Mouse (Mus musculus) heart, embryonic 14.5 days (tissue): Measurements from ENCODE around the gene Amdhd2. TPM values are rescaled to one million over a fixed set of nuclear protein-coding genes. Genes with fewer than 3 reads are reported as not detected.

Source experiments
- ATAC-seq: fragments of 200-750 bp; cut with Nextera tagmentation; 2 replicates; pipeline ENCODE4 v1.8.0; 2017; ENCODE audit warnings: low read depth, moderate TSS enrichment; ENCODE audit not compliant: insufficient number of reproducible peaks, insufficient read depth, low FRiP score
- H3K27ac ChIP-seq, 2 experiments: fragments of 200-500 bp in 1 of 2; fragments of 300-500 bp in 1 of 2; sonication (generic) in 1 of 2; replicated peaks in 1 of 2; 2 replicates each; pipeline ENCODE4 v1.5.1; 2012 to 2014; ENCODE audit warnings: low read depth in 2 of 2, low read length in 2 of 2, control low read depth in 1 of 2, mild to moderate bottlenecking in 1 of 2, mixed read lengths in 1 of 2; ENCODE audit not compliant: control insufficient read depth in 1 of 2, insufficient read depth in 1 of 2
- H3K27me3 ChIP-seq: fragments of 300-500 bp; sonication (generic); 2 replicates; pipeline ENCODE4 v1.6.1; 2014; ENCODE audit warnings: mild to moderate bottlenecking, low read length, control low read depth; ENCODE audit not compliant: control insufficient read depth, insufficient read depth
- H3K36me3 ChIP-seq: fragments of 300-500 bp; sonication (generic); 2 replicates; pipeline ENCODE4 v1.6.1; 2014; ENCODE audit warnings: mild to moderate bottlenecking, control low read depth, low read length, mixed read lengths; ENCODE audit not compliant: control insufficient read depth, insufficient read depth
- H3K4me1 ChIP-seq, 2 experiments: fragments of 200-500 bp in 1 of 2; fragments of 300-500 bp in 1 of 2; sonication (generic) in 1 of 2; 2 replicates each; pipeline ENCODE4 v1.6.1; 2012 to 2014; ENCODE audit warnings: low read length in 2 of 2, control low read depth in 1 of 2, mixed read lengths in 1 of 2; ENCODE audit not compliant: control insufficient read depth in 2 of 2, insufficient read depth in 2 of 2
- H3K4me2 ChIP-seq: fragments of 300-500 bp; sonication (generic); 2 replicates; pipeline ENCODE4 v1.6.1; 2014; ENCODE audit warnings: mild to moderate bottlenecking, low read length
- H3K4me3 ChIP-seq, 2 experiments: fragments of 200-500 bp in 1 of 2; fragments of 300-500 bp in 1 of 2; sonication (generic) in 1 of 2; 2 replicates each; pipeline ENCODE4 v1.5.1; 2012 to 2014; ENCODE audit warnings: low read length in 2 of 2, mild to moderate bottlenecking in 2 of 2, control low read depth in 1 of 2, low read depth in 1 of 2, moderate library complexity in 1 of 2; ENCODE audit not compliant: control insufficient read depth in 1 of 2, insufficient read depth in 1 of 2
- H3K9ac ChIP-seq: fragments of 300-500 bp; sonication (generic); 2 replicates; pipeline ENCODE4 v1.6.1; 2014; ENCODE audit warnings: mild to moderate bottlenecking, low read length
- H3K9me3 ChIP-seq: fragments of 300-500 bp; sonication (generic); 2 replicates; pipeline ENCODE4 v1.6.1; 2016; ENCODE audit warnings: low read length, control low read depth; ENCODE audit not compliant: control insufficient read depth
- WGBS: fragments of 180-500 bp; shearing (Covaris S2); extraction: QIAGEN DNeasy Blood & Tissue Kit; methylation state at CpG from one replicate; pipeline ENCODE4 v1.1.7; 2014; 5-methylcytosine and 5-hydroxymethylcytosine counted together
- polyA plus RNA-seq: library from polyadenylated mRNA; unstranded; fragments of >200 nt; fragmentation: Nextera tagmentation; extraction: Ambion mirVana; gene quantifications from 2 replicates; pipeline ENCODE4 v1.2.1, GENCODE M21; 2014

Amdhd2 gene
- polyA plus RNA-seq, 1 experiment from 2014 or later = 23.6 TPM

DNA sequence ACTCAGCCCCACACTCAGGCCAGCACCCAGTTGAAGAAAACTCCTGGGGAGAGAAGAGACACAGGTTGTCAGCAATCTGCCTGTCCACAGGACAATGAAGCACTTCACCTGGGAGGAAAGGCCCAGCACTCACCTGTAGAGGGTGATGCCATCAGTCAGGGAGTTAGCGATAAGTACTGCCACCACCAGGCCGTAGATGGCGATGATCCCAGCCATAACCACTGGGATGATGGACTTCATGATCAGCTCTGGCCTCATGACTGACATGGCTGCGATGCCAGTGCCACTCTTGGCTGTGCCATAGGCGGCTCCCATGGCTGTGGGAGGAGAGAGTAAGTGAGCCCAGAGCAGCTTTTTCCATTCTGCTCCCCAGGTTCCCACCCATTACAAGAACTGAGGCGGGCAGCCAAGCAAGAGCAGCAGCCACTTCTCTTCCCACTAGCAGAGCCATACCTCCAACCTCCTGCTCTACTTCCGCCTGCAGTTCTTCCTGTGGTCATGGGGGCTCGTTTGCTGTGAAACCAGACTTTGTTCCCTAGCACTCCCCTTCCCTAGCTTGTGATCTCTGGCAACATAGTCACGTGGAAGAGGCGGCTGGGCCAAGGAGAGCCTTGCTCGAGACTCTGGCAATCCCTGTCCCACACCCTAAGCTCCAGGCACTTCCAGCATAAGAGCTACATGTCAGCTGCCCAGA, 1.1 kb upstream of the Amdhd2 start:
- Histone ChIP-seq H3K27me3 (no peaks in the 10 kb centered on the region), H3K4me1 (peaks cover 14 to 20% of the 10 kb centered on the region in 2 experiments), H3K9ac (no peak overlapping the region), H3K36me3 (peaks cover 32% of the 10 kb centered on the region), H3K9me3 (no peaks in the 10 kb centered on the region), H3K4me3 (no peak overlapping the region), H3K27ac (no peak overlapping the region), H3K4me2 (no peak overlapping the region)
- ATAC-seq = no peak
- 71% methylated on average over 11 of the region's 11 CpGs for WGBS

DNA sequence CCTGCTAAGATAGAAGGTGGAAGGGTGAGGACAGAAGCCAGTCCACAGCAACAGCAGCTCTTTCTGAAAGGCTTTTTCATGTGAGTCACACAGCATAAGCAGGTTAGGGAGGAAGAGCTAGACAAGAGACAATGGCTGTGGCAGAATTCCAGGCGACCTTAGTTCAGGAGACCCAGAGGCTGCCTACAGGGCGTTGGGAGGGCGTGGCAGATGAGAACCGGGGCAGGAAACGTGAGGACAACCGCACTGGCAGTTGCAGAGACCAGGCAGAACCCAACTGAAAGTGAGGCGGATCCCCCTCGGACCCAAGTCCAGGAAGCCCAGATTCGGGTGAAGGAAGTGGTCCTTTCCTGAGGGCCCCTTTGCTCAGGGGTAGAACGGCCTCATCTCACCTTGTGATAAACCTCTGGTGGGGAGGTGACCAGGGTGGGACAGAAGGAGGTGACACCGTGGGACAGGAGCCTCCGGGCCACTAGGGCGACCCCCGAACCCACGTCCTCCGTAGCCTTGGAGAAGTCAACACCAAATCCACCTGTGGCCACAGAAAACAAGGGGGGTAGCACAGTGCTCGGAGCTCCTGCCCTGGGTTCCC, 886 bp downstream of the Amdhd2 start:
- Histone ChIP-seq H3K27ac (peak overlapping the region in 1 of 2 experiments; percentile 87; a peak in 3 of 4 replicates), H3K4me2 (peak overlapping the region; percentile 97), H3K9me3 (no peaks in the 10 kb centered on the region), H3K36me3 (peaks cover 36% of the 10 kb centered on the region), H3K9ac (peak overlapping the region; percentile 91), H3K4me1 (peaks cover 6 to 12% of the 10 kb centered on the region in 2 experiments), H3K4me3 (peak overlapping the region; percentile 76 to 93), H3K27me3 (no peaks in the 10 kb centered on the region)
- 16% methylated on average over 17 of the region's 17 CpGs for WGBS
- ATAC-seq = peak; percentile 9; the same call in 1 of the 2 replicates

DNA sequence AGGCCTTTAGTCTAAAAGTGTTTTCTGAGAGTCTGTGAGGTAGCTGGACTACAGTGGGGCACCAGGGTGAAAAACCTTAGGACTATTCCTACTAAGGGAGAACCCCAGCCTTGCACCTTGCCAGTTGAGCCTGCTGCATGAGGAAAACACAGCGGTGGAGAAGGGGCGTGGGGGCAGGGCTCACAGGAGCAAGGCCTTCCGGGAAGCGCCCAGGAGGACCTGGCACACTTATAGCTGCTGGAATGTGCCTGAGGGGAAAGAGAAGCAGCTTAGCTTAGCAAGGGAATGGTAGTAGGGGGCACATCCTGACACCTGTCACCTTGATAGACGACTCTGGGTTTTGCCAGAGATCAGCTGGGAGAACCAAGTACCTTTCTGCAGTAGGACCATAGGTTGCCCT, 2.1 kb downstream of the Amdhd2 start:
- no peaks in the 10 kb centered on the region for H3K27me3 ChIP-seq
- H3K9me3 ChIP-seq = no peaks in the 10 kb centered on the region
- 77% methylated on average over 5 of the region's 5 CpGs for WGBS
- ATAC-seq = no peak
- 0 out of 2 replicates have a peak overlapping the region, but pooled peaks have one; percentile 28 for H3K9ac ChIP-seq
- no peak overlapping the region; a peak in 1 of 4 replicates for H3K27ac ChIP-seq
- no peak overlapping the region for H3K4me2 ChIP-seq
- H3K4me3 ChIP-seq = no peak overlapping the region
- peaks cover 31% of the 10 kb centered on the region for H3K36me3 ChIP-seq
- peaks cover 6 to 7% of the 10 kb centered on the region in 2 experiments for H3K4me1 ChIP-seq

DNA sequence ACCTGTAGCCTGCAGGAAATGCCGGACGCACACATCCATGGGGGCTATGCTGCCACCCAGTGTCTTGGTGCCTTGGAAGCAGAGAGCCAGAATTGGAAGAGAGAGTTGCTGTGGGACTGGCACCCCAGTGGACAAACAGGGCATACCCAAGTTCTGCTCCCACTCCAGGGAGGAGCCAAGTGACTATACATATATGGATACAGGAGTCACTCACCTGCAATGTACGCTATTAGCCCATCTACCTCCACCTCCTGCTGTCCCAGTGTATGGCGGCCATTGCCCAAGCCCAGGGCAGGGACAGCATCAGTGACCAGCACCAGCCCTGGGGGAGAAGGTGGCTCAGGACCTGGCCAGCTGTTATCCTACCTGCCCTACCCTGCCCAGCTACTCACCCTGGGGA, 6.0 kb downstream of the Amdhd2 start:
- Histone ChIP-seq H3K27ac (no peak overlapping the region), H3K36me3 (peaks cover 25% of the 10 kb centered on the region), H3K27me3 (no peaks in the 10 kb centered on the region), H3K9ac (no peak overlapping the region), H3K4me1 (peaks cover 1 to 3% of the 10 kb centered on the region in 2 experiments; a peak in 3 of 4 replicates), H3K4me2 (no peak overlapping the region), H3K4me3 (no peak overlapping the region), H3K9me3 (no peaks in the 10 kb centered on the region)
- ATAC-seq = no peak
- 88% methylated on average over 4 of the region's 4 CpGs for WGBS

DNA sequence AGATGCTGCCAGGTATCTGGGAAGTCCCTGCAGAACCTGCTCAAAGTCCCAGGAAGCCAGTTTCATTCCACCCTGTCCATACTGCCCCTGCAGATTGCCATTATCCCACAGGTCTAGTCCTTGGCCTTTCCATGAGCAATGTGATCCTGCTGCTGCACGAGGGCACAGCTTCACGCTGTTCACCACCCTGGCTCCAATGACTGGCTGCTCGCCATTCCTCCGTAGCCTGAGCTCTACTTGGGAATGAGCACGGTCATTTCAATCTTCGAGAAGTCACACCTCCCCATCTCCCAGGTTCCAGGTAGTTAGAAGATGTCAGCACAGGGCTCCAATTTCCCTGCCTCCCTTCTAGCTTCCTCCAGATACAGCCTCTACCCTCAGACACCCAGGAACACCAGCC, 6.4 kb downstream of the Amdhd2 start:
- no peaks in the 10 kb centered on the region for H3K9me3 ChIP-seq
- no peaks in the 10 kb centered on the region for H3K27me3 ChIP-seq
- H3K9ac ChIP-seq = no peak overlapping the region
- H3K4me1 ChIP-seq = peaks cover 2 to 4% of the 10 kb centered on the region in 2 experiments; a peak in 2 of 4 replicates
- H3K4me3 ChIP-seq = no peak overlapping the region
- peaks cover 25% of the 10 kb centered on the region for H3K36me3 ChIP-seq
- H3K4me2 ChIP-seq = no peak overlapping the region
- 92% methylated on average over 6 of the region's 6 CpGs for WGBS
- H3K27ac ChIP-seq = no peak overlapping the region
- no peak for ATAC-seq

DNA sequence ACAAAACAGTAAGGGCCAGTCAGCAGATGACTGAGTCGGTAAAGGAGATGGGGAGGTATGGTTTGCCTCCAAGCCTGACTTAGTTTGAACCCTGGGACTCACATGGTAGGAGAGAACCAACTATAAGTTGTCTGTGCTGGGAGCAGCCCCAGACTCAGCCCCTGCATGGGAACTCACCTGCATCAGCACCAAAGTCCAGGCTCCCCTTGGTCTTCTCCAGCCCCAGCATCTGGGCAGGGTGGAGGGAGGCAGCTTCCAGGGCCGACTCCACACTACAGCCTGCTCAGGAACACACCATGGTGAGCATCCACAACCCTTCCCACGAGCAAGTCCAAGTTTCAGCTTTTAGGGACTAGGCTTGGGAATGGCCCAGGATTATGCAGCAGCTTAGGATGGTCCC, 7.2 kb downstream of the Amdhd2 start:
- Histone ChIP-seq H3K9ac (no peak overlapping the region), H3K4me2 (no peak overlapping the region), H3K27ac (no peak overlapping the region), H3K27me3 (no peaks in the 10 kb centered on the region), H3K4me3 (no peak overlapping the region), H3K36me3 (peaks cover 25% of the 10 kb centered on the region), H3K9me3 (no peaks in the 10 kb centered on the region), H3K4me1 (peaks cover 7 to 10% of the 10 kb centered on the region in 2 experiments; a peak in 3 of 4 replicates)
- 88% methylated on average over 3 of the region's 3 CpGs for WGBS
- ATAC-seq = no peak

DNA sequence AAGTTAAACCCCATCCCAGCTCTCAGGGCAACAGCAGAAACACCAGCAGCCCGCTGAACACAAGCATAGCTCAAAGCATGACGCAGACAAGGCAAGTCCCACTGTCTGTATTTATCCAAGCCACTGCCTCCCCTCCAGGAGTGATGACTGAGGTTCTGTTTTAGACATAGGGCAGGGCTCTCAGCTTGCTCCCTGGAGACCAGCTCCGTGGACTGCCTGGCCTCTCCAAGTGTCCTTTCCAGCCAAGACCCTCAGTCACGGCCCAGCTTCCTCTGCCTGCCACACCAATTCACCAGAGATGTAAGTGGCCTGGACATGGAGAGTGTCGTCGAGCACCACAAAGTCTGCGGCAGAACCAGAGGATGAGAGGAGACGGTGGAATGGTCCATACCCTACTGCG, 7.8 kb downstream of the Amdhd2 start:
- no peak for ATAC-seq
- Histone ChIP-seq H3K9me3 (no peaks in the 10 kb centered on the region), H3K27ac (no peak overlapping the region), H3K27me3 (no peaks in the 10 kb centered on the region), H3K4me1 (peaks cover 7 to 10% of the 10 kb centered on the region in 2 experiments; a peak in 3 of 4 replicates), H3K9ac (no peak overlapping the region), H3K36me3 (peaks cover 25% of the 10 kb centered on the region), H3K4me2 (no peak overlapping the region), H3K4me3 (no peak overlapping the region)
- 87% methylated on average over 9 of the region's 9 CpGs for WGBS
